Mouse (Mus musculus): Measurements from ENCODE around the gene Cysrt1.

Cysrt1 gene

GRCm38 (mm10) chr2:25234551-25235220 is 7.6 kb downstream of the Cysrt1 start:
- DNase-seq (ENCODE audit: low read depth, low spot score) = no peak

GRCm38 (mm10) chr2:25234050-25234449 is 8.2 kb downstream of the Cysrt1 start, which contains the start of gene Slc34a3:
Gene Slc34a3, minus strand, starts transcription at chr2:25234364.
- no peak for DNase-seq (ENCODE audit: low read depth, low spot score)

GRCm38 (mm10) chr2:25233421-25233820 is 8.8 kb downstream of the Cysrt1 start:
- DNase-seq (ENCODE audit: low read depth, low spot score) = no peak

GRCm38 (mm10) chr2:25231038-25231437 is 11.2 kb downstream of the Cysrt1 start:
- DNase-seq (ENCODE audit: low read depth, low spot score) = no peak

- no peak for DNase-seq (ENCODE audit: low read depth, low spot score)
These were observed 11.7 kb downstream of the Cysrt1 start for GRCm38 (mm10) chr2:25230581-25230980.

- DNase-seq (ENCODE audit: low read depth, low spot score) = no peak
These were observed 12.7 kb downstream of the Cysrt1 start for GRCm38 (mm10) chr2:25229582-25229981.

- no peak for DNase-seq (ENCODE audit: low read depth, low spot score)
These were observed 13.2 kb downstream of the Cysrt1 start for GRCm38 (mm10) chr2:25228995-25229530.

- peak; percentile 81 for DNase-seq (ENCODE audit: low read depth, low spot score)
These were observed 13.8 kb downstream of the Cysrt1 start for GRCm38 (mm10) chr2:25228431-25228889.

- DNase-seq (ENCODE audit: low read depth, low spot score) = no peak
These were observed 14.8 kb downstream of the Cysrt1 start for GRCm38 (mm10) chr2:25227406-25227805.

GRCm38 (mm10) chr2:25226864-25227263 is 15.4 kb downstream of the Cysrt1 start:
- no peak for DNase-seq (ENCODE audit: low read depth, low spot score)

GRCm38 (mm10) chr2:25225811-25226379 is 16.4 kb downstream of the Cysrt1 start:
- DNase-seq (ENCODE audit: low read depth, low spot score) = no peak

- DNase-seq (ENCODE audit: low read depth, low spot score) = peak; percentile 98
These were observed 17.2 kb downstream of the Cysrt1 start for GRCm38 (mm10) chr2:25224766-25225752.

- DNase-seq (ENCODE audit: low read depth, low spot score) = no peak
These were observed 17.8 kb downstream of the Cysrt1 start, which contains the start of gene Tubb4b for GRCm38 (mm10) chr2:25224492-25224765. Gene Tubb4b, minus strand, starts transcription at chr2:25224702.

GRCm38 (mm10) chr2:25223681-25224491 is 18.4 kb downstream of the Cysrt1 start:
- DNase-seq (ENCODE audit: low read depth, low spot score) = peak; percentile 86

GRCm38 (mm10) chr2:25221331-25221772 is 20.9 kb downstream of the Cysrt1 start:
- no peak for DNase-seq (ENCODE audit: low read depth, low spot score)

GRCm38 (mm10) chr2:25218445-25218844 is 23.8 kb downstream of the Cysrt1 start, which contains the start of gene Fam166a:
Gene Fam166a, plus strand, starts transcription at chr2:25218745.
- no peak for DNase-seq (ENCODE audit: low read depth, low spot score)

- no peak for DNase-seq (ENCODE audit: low read depth, low spot score)
These were observed 24.6 kb downstream of the Cysrt1 start for GRCm38 (mm10) chr2:25217666-25218065.

GRCm38 (mm10) chr2:25214444-25214843 is 27.8 kb downstream of the Cysrt1 start, which contains the start of gene Stpg3:
Gene Stpg3, minus strand, starts transcription at chr2:25214637.
- DNase-seq (ENCODE audit: low read depth, low spot score) = no peak

- no peak for DNase-seq (ENCODE audit: low read depth, low spot score)
These were observed 28.9 kb downstream of the Cysrt1 start for GRCm38 (mm10) chr2:25213266-25213865.

GRCm38 (mm10) chr2:25211121-25211670 is 31.1 kb downstream of the Cysrt1 start, which contains the start of gene Nelfb:
Gene Nelfb, minus strand, starts transcription at chr2:25211489.
- DNase-seq (ENCODE audit: low read depth, low spot score) = peak; percentile 64

All from c-Kit-negative CD71-positive TER-119-positive erythroid progenitor cells, embryonic 14.5 days (primary cell).